In genomic region chr15:77956404-77956901, GRCm38 (mm10) we compare ENCODE assay signal across 8 mouse cellular contexts. TPM values are rescaled to one million over a fixed set of nuclear protein-coding genes. Genes with fewer than 3 reads are reported as not detected.
DNase-seq lines count a peak whose midpoint lies in the region; ATAC-seq and TF ChIP-seq lines count a peak whose summit lies in the region.

TSS of gene Foxred2 (minus strand) at chr15:77956722.

- H3K4me3 ChIP-seq in forebrain, embryonic 12.5 days (replicated peaks): peak within 1 kb of the TSS; percentile 60
- H3K4me3 ChIP-seq in heart, embryonic 16.5 days (ENCODE audit: low read length): peak within 1 kb of the TSS; percentile 42
- H3K4me3 ChIP-seq in liver, postnatal 0 days (ENCODE audit: low read depth, low read length): peak within 1 kb of the TSS; percentile 47
- H3K4me3 ChIP-seq in neural tube, embryonic 13.5 days: peak within 1 kb of the TSS; percentile 54

- TF ChIP-seq CTCF in liver, postnatal 0 days (IDR thresholded peaks at IDR 0.05; ENCODE audit: low read depth): peak; percentile 52

- DNase-seq in c-Kit-positive CD71-negative TER-119-negative erythroid progenitor cells, embryonic 14.5 days (ENCODE audit: low read depth): peak; percentile 63
- peak; percentile 81 to 91 for DNase-seq in kidney, postnatal 36 days
- DNase-seq in liver, postnatal 0 days: peak; percentile 88
- DNase-seq in testis, postnatal 10 days (ENCODE audit: low spot score): peak; percentile 91

- peak within 1 kb of the TSS; percentile 51 for H3K9ac ChIP-seq in forebrain, embryonic 12.5 days
- peak within 1 kb of the TSS; percentile 31; the same call in 1 of the 2 replicates for H3K9ac ChIP-seq in heart, embryonic 16.5 days (ENCODE audit: low read length)
- peak within 1 kb of the TSS; percentile 34 for H3K9ac ChIP-seq in liver, postnatal 0 days (replicated peaks)
- H3K9ac ChIP-seq in neural tube, embryonic 13.5 days: peak within 1 kb of the TSS; percentile 76

- peaks cover 14% of the 10 kb centered on the region for H3K27me3 ChIP-seq in forebrain, embryonic 12.5 days
- peaks cover 18% of the 10 kb centered on the region for H3K27me3 ChIP-seq in heart, embryonic 16.5 days (ENCODE audit: control insufficient read depth, insufficient read depth, low read length)
- H3K27me3 ChIP-seq in liver, postnatal 0 days (ENCODE audit: insufficient read depth, low read length): peaks cover 14% of the 10 kb centered on the region
- peaks cover 8% of the 10 kb centered on the region for H3K27me3 ChIP-seq in neural tube, embryonic 13.5 days

- under 1% methylated on average over 39 of the region's 39 CpGs for WGBS in forebrain, embryonic 12.5 days
- under 1% methylated on average over 39 of the region's 39 CpGs for WGBS in heart, embryonic 16.5 days
- whole genome bisulfite sequencing in liver, postnatal 0 days (ENCODE audit: insufficient replicate concordance): 1% methylated on average over 38 of the region's 39 CpGs
- under 1% methylated on average over 39 of the region's 39 CpGs for WGBS in neural tube, embryonic 13.5 days

- peak within 1 kb of the TSS; percentile 79 for H3K4me2 ChIP-seq in forebrain, embryonic 12.5 days
- H3K4me2 ChIP-seq in heart, embryonic 16.5 days (ENCODE audit: low read depth, low read length): peak within 1 kb of the TSS; percentile 62
- H3K4me2 ChIP-seq in liver, postnatal 0 days (ENCODE audit: low read depth, low read length): peak within 1 kb of the TSS; percentile 81
- peak within 1 kb of the TSS; percentile 86 for H3K4me2 ChIP-seq in neural tube, embryonic 13.5 days

- no peak for TF ChIP-seq EP300 in liver, postnatal 0 days (IDR thresholded peaks at IDR 0.05; ENCODE audit: low read depth)

- H3K4me1 ChIP-seq in forebrain, embryonic 12.5 days: peaks cover 24% of the 10 kb centered on the region
- peaks cover 6% of the 10 kb centered on the region for H3K4me1 ChIP-seq in heart, embryonic 16.5 days (ENCODE audit: control insufficient read depth, insufficient read depth, low read length)
- H3K4me1 ChIP-seq in liver, postnatal 0 days (ENCODE audit: insufficient read depth): peaks cover 18% of the 10 kb centered on the region
- H3K4me1 ChIP-seq in neural tube, embryonic 13.5 days (replicated peaks): peaks cover 37% of the 10 kb centered on the region

- no peaks in the 10 kb centered on the region for H3K9me3 ChIP-seq in forebrain, embryonic 12.5 days
- H3K9me3 ChIP-seq in heart, embryonic 16.5 days (replicated peaks; ENCODE audit: control insufficient read depth, low read length): no peaks in the 10 kb centered on the region
- no peaks in the 10 kb centered on the region for H3K9me3 ChIP-seq in liver, postnatal 0 days (ENCODE audit: low read length)
- no peaks in the 10 kb centered on the region for H3K9me3 ChIP-seq in neural tube, embryonic 13.5 days

- peaks cover 48% of the 10 kb centered on the region for H3K36me3 ChIP-seq in forebrain, embryonic 12.5 days (replicated peaks)
- H3K36me3 ChIP-seq in heart, embryonic 16.5 days (ENCODE audit: control insufficient read depth, insufficient read depth): peaks cover 31% of the 10 kb centered on the region
- H3K36me3 ChIP-seq in liver, postnatal 0 days (replicated peaks; ENCODE audit: insufficient read depth, low read length): peaks cover 30% of the 10 kb centered on the region
- peaks cover 48% of the 10 kb centered on the region for H3K36me3 ChIP-seq in neural tube, embryonic 13.5 days

- H3K27ac ChIP-seq in forebrain, embryonic 12.5 days: peak within 1 kb of the TSS; percentile 66
- H3K27ac ChIP-seq in heart, embryonic 16.5 days (ENCODE audit: low read length): no peak within 1 kb of the TSS
- H3K27ac ChIP-seq in liver, postnatal 0 days (ENCODE audit: low read depth): no peak within 1 kb of the TSS
- peak within 1 kb of the TSS; percentile 52 for H3K27ac ChIP-seq in neural tube, embryonic 13.5 days (replicated peaks)

- ATAC-seq in CD4-positive, CD25-positive, alpha-beta regulatory T cell, adult 4 months: peak; percentile 98
- ATAC-seq in forebrain, embryonic 12.5 days (ENCODE audit: low FRiP score): peak; percentile 95
- peak; percentile 89 for ATAC-seq in heart, embryonic 16.5 days (replicated peaks; ENCODE audit: extremely low read depth, insufficient read depth, low FRiP score)
- peak; percentile 93 for ATAC-seq in liver, postnatal 0 days
- ATAC-seq in neural tube, embryonic 13.5 days (ENCODE audit: low read depth): peak; percentile 91

RNA-seq across cellular contexts. Expression of gene Foxred2, which starts in this region (rescaled TPM):
- 1 to 10 TPM; 2.8 to 4.2 TPM for polyA plus RNA-seq in CD4-positive, CD25-positive, alpha-beta regulatory T cell, adult 4 months (2017; shearing (Covaris generic))
- 7.5 and 8.3 TPM in 2 replicates for polyA plus RNA-seq in forebrain, embryonic 12.5 days (2016; fragmentation: Nextera tagmentation; extraction: Ambion mirVana)
- polyA plus RNA-seq in heart, embryonic 16.5 days (2015; fragmentation: Nextera tagmentation; extraction: Ambion mirVana): 0.76 and 1.0 TPM in 2 replicates
- polyA plus RNA-seq in liver, postnatal 0 days (2015; fragmentation: Nextera tagmentation; extraction: Ambion mirVana): 0.56 and 0.71 TPM in 2 replicates
- 6.7 and 7.2 TPM in 2 replicates for polyA plus RNA-seq in neural tube, embryonic 13.5 days (2015; fragmentation: Nextera tagmentation; extraction: Ambion mirVana)

Comparison
In these comparisons a context has a peak if more than half of its experiments do, and no peak if none do; other contexts are left out.
1. Peak in DNase-seq, ATAC-seq, H3K4me3 ChIP-seq, H3K9ac ChIP-seq and H3K4me2 ChIP-seq in liver, postnatal 0 days; RNA of the gene not detected or under 1 TPM.
2. H3K27ac ChIP-seq: peak in forebrain, embryonic 12.5 days (single experiment) and neural tube, embryonic 13.5 days (single experiment); none in heart, embryonic 16.5 days (single experiment) and liver, postnatal 0 days (single experiment).
3. Peak in every context shown above with its lines, with median percentiles within 50 percentile points of each other: ATAC-seq, DNase-seq, H3K4me2 ChIP-seq, H3K4me3 ChIP-seq and H3K9ac ChIP-seq.